ENCODE assay signal across 9 mouse cellular contexts in genomic region chr17:16054481-16054880, GRCm38 (mm10).
DNase-seq lines count a peak whose midpoint lies in the region; ATAC-seq and TF ChIP-seq lines count a peak whose summit lies in the region.
"Had no signal": no experiment of that assay in that cellular context is flagged by ENCODE, and none has a peak within 500 bp of the region (broad histone marks: within the 10 kb centered on the region; RNA-seq: fewer than 3 reads in every experiment).

No protein-coding gene starts in this region.

- 0 out of 2 replicates have a peak, but pooled peaks cover 3% of the 10 kb centered on the region for H3K4me1 ChIP-seq in midbrain, embryonic 10.5 days
- H3K4me1 ChIP-seq in midbrain, embryonic 16.5 days (ENCODE audit: control insufficient read depth, insufficient read depth, low read length) = no peaks in the 10 kb centered on the region

- no peaks in the 10 kb centered on the region for H3K9me3 ChIP-seq in midbrain, embryonic 10.5 days (replicated peaks)
- no peaks in the 10 kb centered on the region for H3K9me3 ChIP-seq in midbrain, embryonic 16.5 days (replicated peaks; ENCODE audit: control insufficient read depth, low read length, poor library complexity, severe bottlenecking)
- H3K9me3 ChIP-seq: heart, embryonic 13.5 days had no signal

- 49% methylated on average over 3 of the region's 3 CpGs for WGBS in midbrain, embryonic 10.5 days
- WGBS in midbrain, embryonic 16.5 days = 52% methylated on average over 3 of the region's 3 CpGs

- peak; percentile 3 for DNase-seq in adrenal gland, adult 2 months
- DNase-seq in adrenal gland, postnatal 36 days = no peak
- peak; percentile 22 for DNase-seq in midbrain, embryonic 10.5 days (ENCODE audit: low spot score)
- peak; percentile 48 to 49 for DNase-seq in heart, postnatal 10 days
- DNase-seq in spleen, postnatal 4 days (ENCODE audit: low spot score in 2 of 2) = no peak
- DNase-seq in thymus, postnatal 36 days = no peak

- no peak overlapping the region for H3ac ChIP-seq in myocyte (ENCODE audit: control insufficient read depth, insufficient read length)

- no peak overlapping the region for H3K9ac ChIP-seq in midbrain, embryonic 16.5 days (ENCODE audit: low read depth, low read length)
- H3K9ac ChIP-seq: heart, embryonic 13.5 days had no signal

- no peak for TF ChIP-seq POLR2A in myocyte (IDR thresholded peaks at IDR 0.05; ENCODE audit: insufficient read length, low read depth)

- H3K4me2 ChIP-seq in midbrain, embryonic 16.5 days (ENCODE audit: low read length) = no peak overlapping the region
- H3K4me2 ChIP-seq in myocyte (ENCODE audit: low read depth) = peak overlapping the region; percentile 46
- H3K4me2 ChIP-seq: heart, embryonic 13.5 days had no signal

- H3K36me3 ChIP-seq in midbrain, embryonic 10.5 days = no peaks in the 10 kb centered on the region
- H3K36me3 ChIP-seq in midbrain, embryonic 16.5 days (ENCODE audit: control insufficient read depth, insufficient read depth, low read length) = no peaks in the 10 kb centered on the region
- H3K36me3 ChIP-seq in myocyte (ENCODE audit: control insufficient read depth, insufficient read depth) = no peaks in the 10 kb centered on the region
- H3K36me3 ChIP-seq: heart, embryonic 13.5 days had no signal

- no peaks in the 10 kb centered on the region for H3K79me2 ChIP-seq in myocyte (ENCODE audit: control insufficient read depth, insufficient read depth)

- no peaks in the 10 kb centered on the region for H3K27me3 ChIP-seq in midbrain, embryonic 10.5 days (ENCODE audit: low read depth, poor library complexity, severe bottlenecking)
- no peaks in the 10 kb centered on the region for H3K27me3 ChIP-seq in midbrain, embryonic 16.5 days (ENCODE audit: control insufficient read depth, insufficient read depth, low read depth, low read length)
- H3K27me3 ChIP-seq in myocyte (ENCODE audit: control insufficient read depth, insufficient read depth, insufficient read length) = no peaks in the 10 kb centered on the region
- H3K27me3 ChIP-seq: heart, embryonic 13.5 days had no signal

- H3K4me3 ChIP-seq in midbrain, embryonic 10.5 days = no peak overlapping the region
- no peak overlapping the region for H3K4me3 ChIP-seq in midbrain, embryonic 16.5 days (ENCODE audit: low read depth, low read length)
- no peak overlapping the region for H3K4me3 ChIP-seq in myocyte
- H3K4me3 ChIP-seq: heart, embryonic 13.5 days had no signal

- H3K27ac ChIP-seq in midbrain, embryonic 10.5 days (replicated peaks) = no peak overlapping the region
- no peak overlapping the region for H3K27ac ChIP-seq in midbrain, embryonic 16.5 days (ENCODE audit: low read length)
- H3K27ac ChIP-seq: heart, embryonic 13.5 days had no signal

- intact Hi-C loops in heart, postnatal 10 days (cut with DNase I) = no loop called here

- ATAC-seq in midbrain, embryonic 16.5 days = no peak

TF ChIP-seq in myocyte, 11 proteins besides CTCF, POLR2A, EP300 and RAD21:
- peak; percentile 38; the same call in 1 of the 2 replicates for TF ChIP-seq CEBPB (IDR thresholded peaks at IDR 0.05; ENCODE audit: insufficient read depth, poor library complexity, severe bottlenecking)
- TF ChIP-seq E2F4 (IDR thresholded peaks at IDR 0.05; ENCODE audit: insufficient read depth) = no peak
- TF ChIP-seq SRF (IDR thresholded peaks at IDR 0.05; ENCODE audit: control insufficient read depth, insufficient read length, low read depth) = no peak
- TF ChIP-seq TCF3 (IDR thresholded peaks at IDR 0.05; ENCODE audit: insufficient read length, low read depth) = no peak
- peak in 2 of 3 experiments; percentile 49 to 68 for TF ChIP-seq MYOD1 (IDR thresholded peaks at IDR 0.05; ENCODE audit: control insufficient read depth in 1 of 3, insufficient read length in 2 of 3, low read depth in 2 of 3)
- peak; percentile 30 for TF ChIP-seq TCF12 (IDR thresholded peaks at IDR 0.05; ENCODE audit: insufficient read depth, poor library complexity, severe bottlenecking)

Comparison
In these comparisons a context has a peak if more than half of its experiments do, and no peak if none do; other contexts are left out.
1. DNase-seq: peak in adrenal gland, adult 2 months (single experiment), midbrain, embryonic 10.5 days (single experiment) and heart, postnatal 10 days (2 of 2); none in adrenal gland, postnatal 36 days (0 of 2), spleen, postnatal 4 days (0 of 2) and thymus, postnatal 36 days (0 of 2).